Mouse (Mus musculus): ENCODE results near the gene Avpr1b. TPM values are rescaled to one million over a fixed set of nuclear protein-coding genes. Genes with fewer than 3 reads are reported as not detected.

Avpr1b gene
- polyA plus RNA-seq, 1 experiment from 2014 or later: not detected

DNA sequence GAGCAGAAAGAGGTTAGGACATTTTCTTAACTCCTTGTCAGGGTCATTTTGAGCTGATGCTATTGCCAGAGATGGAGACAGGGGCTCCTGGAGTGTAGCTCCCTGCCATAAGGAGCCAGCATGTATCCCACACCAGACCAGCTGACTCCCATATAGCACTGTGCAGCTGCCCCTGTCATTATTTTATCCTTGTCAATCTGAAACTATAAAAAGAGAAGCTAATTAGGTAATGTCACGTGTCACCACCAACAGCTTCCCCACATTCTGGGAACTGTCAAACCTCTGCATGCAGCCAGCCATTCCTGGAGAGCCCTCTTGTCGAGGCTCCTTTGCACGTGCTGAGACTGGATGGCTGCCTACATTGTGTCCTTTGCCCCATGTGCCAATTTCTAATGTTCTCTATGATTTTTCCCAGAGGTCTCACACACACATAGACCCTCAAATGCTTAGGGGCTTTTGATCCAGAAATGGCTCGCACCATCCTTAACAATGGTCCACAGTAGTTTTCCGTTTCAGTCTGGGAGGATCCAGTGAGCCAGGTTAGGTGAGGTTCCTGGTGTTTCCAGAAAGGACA lies 60.6 kb downstream of the Avpr1b start:
- 0 out of 2 replicates have a peak, but pooled peaks cover 3% of the 10 kb centered on the region for H3K27me3 ChIP-seq (replicated peaks)
- H3K4me1 ChIP-seq (replicated peaks): no peaks in the 10 kb centered on the region
- no peak for ATAC-seq
- no peak overlapping the region for H3K27ac ChIP-seq
- no peaks in the 10 kb centered on the region for H3K9me3 ChIP-seq
- H3K4me3 ChIP-seq (replicated peaks): no peak overlapping the region
- no peak overlapping the region for H3K9ac ChIP-seq
- H3K36me3 ChIP-seq: no peaks in the 10 kb centered on the region
- no peak overlapping the region for H3K4me2 ChIP-seq (replicated peaks)
- WGBS: 77% methylated on average over 5 of the region's 5 CpGs

GRCm38 (mm10) chr1:131660266-131660665 lies 61.2 kb downstream of the Avpr1b start:
- Histone ChIP-seq H3K4me3 (replicated peaks) (no peak overlapping the region), H3K36me3 (no peaks in the 10 kb centered on the region), H3K4me2 (replicated peaks) (no peak overlapping the region), H3K9ac (no peak overlapping the region), H3K9me3 (no peaks in the 10 kb centered on the region), H3K27ac (no peak overlapping the region), H3K27me3 (replicated peaks) (0 out of 2 replicates have a peak, but pooled peaks cover 3% of the 10 kb centered on the region), H3K4me1 (replicated peaks) (no peaks in the 10 kb centered on the region)
- 89% methylated on average over 2 of the region's 2 CpGs for WGBS
- ATAC-seq: no peak

DNA sequence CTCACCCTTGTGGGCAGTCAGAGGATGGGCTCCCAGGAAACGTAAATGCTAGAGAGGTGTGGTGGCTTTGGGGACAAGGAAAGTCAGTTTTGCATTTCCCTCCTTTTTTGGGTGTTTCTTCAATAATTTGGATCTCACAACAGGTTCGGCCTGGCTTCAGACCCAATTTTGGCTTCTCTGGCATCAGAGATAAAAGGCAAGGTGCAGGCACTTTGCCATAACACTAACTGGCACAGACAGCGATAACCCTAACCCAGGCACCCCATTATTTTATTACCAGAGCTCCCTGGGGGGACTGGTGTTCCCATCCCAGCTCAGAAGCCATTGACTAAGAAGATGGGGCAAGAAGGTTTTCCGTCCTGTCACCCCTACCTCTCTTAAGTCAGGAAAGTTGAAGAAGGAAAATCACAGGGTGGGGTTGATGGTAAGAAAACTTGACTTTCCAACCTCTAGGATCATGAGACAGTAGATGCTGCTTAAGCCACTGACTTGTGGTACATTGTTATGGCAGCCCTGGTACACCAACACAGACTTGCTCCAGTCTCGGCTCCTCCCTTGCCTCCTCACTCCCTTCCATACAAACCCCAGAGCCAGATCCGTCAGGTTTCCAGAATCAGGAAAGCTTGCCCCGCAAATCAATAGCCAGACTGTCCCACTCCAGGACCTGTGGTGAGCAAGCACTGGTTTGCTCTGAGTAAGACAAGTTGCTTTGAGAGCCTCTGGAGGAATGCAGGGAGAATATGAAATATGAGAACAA lies 61.9 kb downstream of the Avpr1b start:
- Histone ChIP-seq H3K9me3 (no peaks in the 10 kb centered on the region), H3K9ac (no peak overlapping the region), H3K4me2 (replicated peaks) (no peak overlapping the region), H3K27ac (no peak overlapping the region), H3K27me3 (replicated peaks) (0 out of 2 replicates have a peak, but pooled peaks cover 3% of the 10 kb centered on the region), H3K4me3 (replicated peaks) (no peak overlapping the region), H3K4me1 (replicated peaks) (no peaks in the 10 kb centered on the region), H3K36me3 (no peaks in the 10 kb centered on the region)
- WGBS: 72% methylated on average over 7 of the region's 7 CpGs
- no peak for ATAC-seq

Other genes with a start within 250 kb of the Avpr1b start
- 7.9 and 8.3 TPM in 2 replicates for gene Srgap2, start 71.9 kb upstream of the Avpr1b start, polyA plus RNA-seq (2015; fragmentation: Nextera tagmentation; extraction: Ambion mirVana)
- 2.2 and 2.8 TPM in 2 replicates for gene Fam72a, start 71.3 kb upstream of the Avpr1b start, polyA plus RNA-seq (2015; fragmentation: Nextera tagmentation; extraction: Ambion mirVana)
- 0.85 and 2.1 TPM in 2 replicates for gene Ctse, start 39.1 kb downstream of the Avpr1b start, polyA plus RNA-seq (2015; fragmentation: Nextera tagmentation; extraction: Ambion mirVana)
- 4.2 and 5.0 TPM in 2 replicates for gene Rab7b, start 89.5 kb downstream of the Avpr1b start, polyA plus RNA-seq (2015; fragmentation: Nextera tagmentation; extraction: Ambion mirVana)
- gene Slc26a9, start 144.8 kb downstream of the Avpr1b start, polyA plus RNA-seq (2015; fragmentation: Nextera tagmentation; extraction: Ambion mirVana): 0.68 and 3.6 TPM in 2 replicates
- 3.8 and 5.6 TPM in 2 replicates for gene Pm20d1, start 198.1 kb downstream of the Avpr1b start, polyA plus RNA-seq (2015; fragmentation: Nextera tagmentation; extraction: Ambion mirVana)
- gene Slc41a1, start 228.3 kb downstream of the Avpr1b start, polyA plus RNA-seq (2015; fragmentation: Nextera tagmentation; extraction: Ambion mirVana): 10.5 and 10.7 TPM in 2 replicates